ENCODE assay signal across 31 mouse cellular contexts in the genomic region with DNA sequence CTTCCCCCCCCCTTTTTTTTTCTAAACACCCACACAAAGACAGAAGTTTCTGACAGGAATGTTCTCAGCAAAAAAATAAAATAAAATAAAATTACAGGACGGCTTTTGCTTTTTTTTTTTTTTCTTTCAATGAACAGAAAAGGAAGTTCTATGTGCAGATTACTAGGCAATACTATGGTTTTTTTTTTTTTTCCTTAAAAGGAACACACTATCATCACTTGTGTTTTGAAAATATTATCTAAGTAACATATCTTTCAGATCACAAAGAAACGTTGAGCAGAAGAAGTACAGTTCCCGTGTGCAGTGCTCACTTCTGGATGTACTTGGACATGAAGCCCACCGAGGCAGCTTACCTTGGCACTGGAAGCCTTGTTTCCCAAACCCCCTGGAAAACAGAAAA. TPM values are rescaled to one million over a fixed set of nuclear protein-coding genes. Genes with fewer than 3 reads are reported as not detected.
"Had no signal": no experiment of that assay in that cellular context is flagged by ENCODE, and none has a peak within 500 bp of the region (broad histone marks: within the 10 kb centered on the region; RNA-seq: fewer than 3 reads in every experiment).

No protein-coding gene starts in this region.

- ATAC-seq: hindbrain, postnatal 0 days; inflammation-experienced regulatory T-cells, adult 6 months; intestine, embryonic 15.5 days; intestine, postnatal 0 days; liver, embryonic 12.5 days had no signal

- H3K9ac ChIP-seq: heart, embryonic 13.5 days; heart, embryonic 15.5 days; hindbrain, embryonic 13.5 days; hindbrain, embryonic 15.5 days; intestine, embryonic 15.5 days; limb, embryonic 13.5 days; limb, embryonic 15.5 days; liver, embryonic 12.5 days; liver, embryonic 14.5 days had no signal

- H3K9me3 ChIP-seq: heart, embryonic 13.5 days; heart, embryonic 15.5 days; hindbrain, embryonic 13.5 days; hindbrain, embryonic 15.5 days; intestine, embryonic 15.5 days; limb, embryonic 13.5 days; limb, embryonic 15.5 days; liver, embryonic 12.5 days had no signal

- H3K27ac ChIP-seq: heart, adult 2 months; heart, embryonic 13.5 days; heart, embryonic 15.5 days; hindbrain, embryonic 13.5 days; hindbrain, embryonic 15.5 days; hindbrain, postnatal 0 days; intestine, embryonic 15.5 days; layer of hippocampus, adult 2 months; limb, embryonic 13.5 days; limb, embryonic 15.5 days; liver, embryonic 12.5 days; liver, embryonic 14.5 days had no signal

- H3K36me3 ChIP-seq: heart, embryonic 15.5 days; hindbrain, embryonic 13.5 days; hindbrain, embryonic 15.5 days; intestine, embryonic 15.5 days; liver, embryonic 12.5 days had no signal

- H3K4me3 ChIP-seq: heart, adult 2 months; heart, embryonic 13.5 days; heart, embryonic 15.5 days; hindbrain, embryonic 13.5 days; hindbrain, embryonic 15.5 days; intestine, embryonic 15.5 days; limb, embryonic 13.5 days; limb, embryonic 15.5 days; liver, embryonic 12.5 days had no signal

- DNase-seq: gastrocnemius, postnatal 14 days; gastrocnemius, postnatal 36 days; heart, adult 11 months; heart, adult 2 months; heart, postnatal 14 days; heart, postnatal 36 days; kidney, adult 18-20 months; kidney, adult 8-10 months; kidney, postnatal 10 days; kidney, postnatal 25 days; kidney, postnatal 4 days; layer of hippocampus, adult 9-11 months; layer of hippocampus, postnatal 36 days; left cerebral cortex, postnatal 4 days had no signal

- H3K4me2 ChIP-seq: heart, embryonic 11.5 days; heart, embryonic 13.5 days; heart, embryonic 15.5 days; hindbrain, embryonic 13.5 days; intestine, embryonic 15.5 days; limb, embryonic 13.5 days; limb, embryonic 15.5 days; liver, embryonic 12.5 days had no signal

- H3K27me3 ChIP-seq: heart, embryonic 13.5 days; heart, embryonic 15.5 days; hindbrain, embryonic 15.5 days; intestine, embryonic 15.5 days; limb, embryonic 15.5 days had no signal

RNA-seq across cellular contexts. Expression of a gene that starts 2.9 kb away (rescaled TPM):
- total RNA-seq: heart, adult 2 months; heart, postnatal 14 days; heart, postnatal 36 days; hematopoietic stem cell, adult 5-6 weeks; hindbrain, postnatal 0 days; left cerebral cortex, postnatal 4 days had no signal
- polyA plus RNA-seq: inflammation-experienced regulatory T-cells, adult 6 months; kidney, embryonic 14.5 days; limb, embryonic 11.5 days; limb, embryonic 13.5 days had no signal
